Mouse (Mus musculus): Measurements from ENCODE around the gene Rmnd5a. TPM values are rescaled to one million over a fixed set of nuclear protein-coding genes. Genes with fewer than 3 reads are reported as not detected.
A peak's percentile ranks its signal among the peaks of the same experiment; 100 is the strongest.
"Not testable (repeated sequence)": the region's sequence is repeated elsewhere in the genome, so short reads cannot be mapped to it uniquely, and the experiment has no call there.

The Rmnd5a gene
- 10 to 100 TPM; 75.1 to 81.6 TPM for total RNA-seq (2021)
- long read RNA-seq, experiment 1, full-length matches to known transcripts: 3 of 9 reads
- long read RNA-seq, experiment 1, partial matches to known transcripts: 0 of 9 reads
- long read RNA-seq, experiment 1, other reads (novel, unspliced or antisense): 6 of 9 reads
- long read RNA-seq, experiment 2, full-length matches to known transcripts: 10 of 32 reads
- long read RNA-seq, experiment 2, partial matches to known transcripts: 1 of 32 reads
- long read RNA-seq, experiment 2, other reads (novel, unspliced or antisense): 21 of 32 reads

- DNase-seq (ENCODE audit: low spot score in 2 of 2): peak; percentile 97 to 98
These were observed at the start of gene Rmnd5a for GRCm38 (mm10) chr6:71440492-71441250. Rmnd5a (minus strand) TSS chr6:71440637.

GRCm38 (mm10) chr6:71487966-71488365 lies 47.5 kb upstream of the Rmnd5a start:
- DNase-seq (ENCODE audit: low spot score in 2 of 2): no peak

GRCm38 (mm10) chr6:71486867-71487266 lies 46.4 kb upstream of the Rmnd5a start:
- DNase-seq (ENCODE audit: low spot score in 2 of 2): no peak

GRCm38 (mm10) chr6:71486226-71486625 lies 45.8 kb upstream of the Rmnd5a start:
- no peak for DNase-seq (ENCODE audit: low spot score in 2 of 2)

- no peak for DNase-seq (ENCODE audit: low spot score in 2 of 2)
These were observed 44.8 kb upstream of the Rmnd5a start for GRCm38 (mm10) chr6:71485246-71485645.

GRCm38 (mm10) chr6:71481136-71481535 lies 40.7 kb upstream of the Rmnd5a start:
- DNase-seq (ENCODE audit: low spot score in 2 of 2): no peak

GRCm38 (mm10) chr6:71480136-71480535 lies 39.7 kb upstream of the Rmnd5a start:
- DNase-seq (ENCODE audit: low spot score in 2 of 2): no peak

GRCm38 (mm10) chr6:71479588-71479987 lies 39.2 kb upstream of the Rmnd5a start:
- DNase-seq (ENCODE audit: low spot score in 2 of 2): not testable (repeated sequence)

- DNase-seq (ENCODE audit: low spot score in 2 of 2): not testable (repeated sequence)
These were observed 38.6 kb upstream of the Rmnd5a start for GRCm38 (mm10) chr6:71478816-71479568.

- no peak for DNase-seq (ENCODE audit: low spot score in 2 of 2)
These were observed 36.3 kb upstream of the Rmnd5a start for GRCm38 (mm10) chr6:71476783-71477182.

- DNase-seq (ENCODE audit: low spot score in 2 of 2): no peak
These were observed 35.2 kb upstream of the Rmnd5a start for GRCm38 (mm10) chr6:71475604-71476003.

- no peak for DNase-seq (ENCODE audit: low spot score in 2 of 2)
These were observed 32.3 kb upstream of the Rmnd5a start for GRCm38 (mm10) chr6:71472786-71473185.

GRCm38 (mm10) chr6:71471830-71472520 lies 31.5 kb upstream of the Rmnd5a start:
- DNase-seq (ENCODE audit: low spot score in 2 of 2): no peak

- no peak for DNase-seq (ENCODE audit: low spot score in 2 of 2)
These were observed 28.9 kb upstream of the Rmnd5a start for GRCm38 (mm10) chr6:71469291-71469690.

GRCm38 (mm10) chr6:71467766-71468165 lies 27.3 kb upstream of the Rmnd5a start:
- no peak for DNase-seq (ENCODE audit: low spot score in 2 of 2)

- DNase-seq (ENCODE audit: low spot score in 2 of 2): no peak
These were observed 24.7 kb upstream of the Rmnd5a start for GRCm38 (mm10) chr6:71465146-71465545.

GRCm38 (mm10) chr6:71457956-71458608 lies 17.6 kb upstream of the Rmnd5a start:
- DNase-seq (ENCODE audit: low spot score in 2 of 2): no peak

- not testable (repeated sequence) for DNase-seq (ENCODE audit: low spot score in 2 of 2)
These were observed 13.7 kb upstream of the Rmnd5a start for GRCm38 (mm10) chr6:71453983-71454739.

GRCm38 (mm10) chr6:71452792-71453191 lies 12.4 kb upstream of the Rmnd5a start:
- no peak for DNase-seq (ENCODE audit: low spot score in 2 of 2)

- no peak for DNase-seq (ENCODE audit: low spot score in 2 of 2)
These were observed 5.1 kb upstream of the Rmnd5a start for GRCm38 (mm10) chr6:71445560-71445959.
